In the genomic region with DNA sequence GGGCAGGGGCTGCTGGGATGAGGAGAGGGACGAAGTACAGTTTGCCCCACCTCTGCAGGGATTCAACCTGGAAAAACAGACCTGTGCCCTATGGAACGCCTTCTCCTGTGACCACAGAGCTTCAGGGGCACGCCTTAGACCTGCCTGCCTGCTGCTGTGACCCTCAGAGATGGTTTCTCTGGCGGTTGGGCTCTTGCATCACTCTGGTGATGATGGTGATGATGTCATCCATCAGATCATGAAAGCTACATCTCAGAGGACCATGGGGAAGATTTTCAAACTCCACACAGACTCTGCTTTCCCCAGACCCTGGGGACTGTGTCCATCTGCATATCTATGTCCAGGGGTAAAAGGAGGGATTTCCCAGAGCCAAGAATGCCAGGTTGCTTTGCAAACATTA, we compare ENCODE assay signal across 22 mouse cellular contexts.
DNase-seq lines count a peak whose midpoint lies in the region; ATAC-seq and TF ChIP-seq lines count a peak whose summit lies in the region.
"Had no signal": no experiment of that assay in that cellular context is flagged by ENCODE, and none has a peak within 500 bp of the region (broad histone marks: within the 10 kb centered on the region; RNA-seq: fewer than 3 reads in every experiment).

No protein-coding gene starts in this region.

- no peak for TF ChIP-seq CTCF in gastrocnemius, adult 2 months (IDR thresholded peaks at IDR 0.05)

- H3K4me2 ChIP-seq in heart, embryonic 13.5 days: no peak overlapping the region
- H3K4me2 ChIP-seq in forebrain, embryonic 12.5 days: no peak overlapping the region
- H3K4me2 ChIP-seq: heart, embryonic 12.5 days; hindbrain, embryonic 12.5 days; hindbrain, embryonic 15.5 days had no signal

- no peak overlapping the region for H3K4me3 ChIP-seq in gastrocnemius, adult 2 months
- H3K4me3 ChIP-seq in heart, embryonic 13.5 days: no peak overlapping the region
- H3K4me3 ChIP-seq in forebrain, embryonic 12.5 days (replicated peaks): no peak overlapping the region
- H3K4me3 ChIP-seq: forebrain, embryonic 10.5 days; heart, embryonic 12.5 days; hindbrain, embryonic 12.5 days; hindbrain, embryonic 15.5 days had no signal

- no peaks in the 10 kb centered on the region for H3K27me3 ChIP-seq in heart, embryonic 13.5 days (replicated peaks)
- H3K27me3 ChIP-seq in forebrain, embryonic 12.5 days: no peaks in the 10 kb centered on the region
- H3K27me3 ChIP-seq: heart, embryonic 12.5 days; hindbrain, embryonic 12.5 days; hindbrain, embryonic 15.5 days had no signal

- peaks cover 18% of the 10 kb centered on the region for H3K36me3 ChIP-seq in heart, embryonic 13.5 days
- H3K36me3 ChIP-seq in forebrain, embryonic 12.5 days (replicated peaks): peaks cover 7% of the 10 kb centered on the region

- no peaks in the 10 kb centered on the region for H3K9me3 ChIP-seq in heart, embryonic 13.5 days
- no peaks in the 10 kb centered on the region for H3K9me3 ChIP-seq in forebrain, embryonic 12.5 days
- H3K9me3 ChIP-seq: forebrain, embryonic 10.5 days; heart, embryonic 12.5 days; hindbrain, embryonic 12.5 days; hindbrain, embryonic 15.5 days had no signal

- peak overlapping the region; percentile 6; the same call in 1 of the 2 replicates for H3K27ac ChIP-seq in gastrocnemius, adult 2 months
- no peak overlapping the region for H3K27ac ChIP-seq in heart, embryonic 13.5 days (replicated peaks)
- H3K27ac ChIP-seq in forebrain, embryonic 12.5 days: no peak overlapping the region
- H3K27ac ChIP-seq: forebrain, embryonic 10.5 days; hindbrain, embryonic 12.5 days; hindbrain, embryonic 15.5 days had no signal

- no peak for DNase-seq in gastrocnemius, adult 2 months
- no peak for DNase-seq in gastrocnemius, postnatal 10 days
- DNase-seq in heart, adult 18-20 months: no peak
- peak; percentile 24 for DNase-seq in NIH3T3 (ENCODE audit: low read depth)
- DNase-seq in thymus, postnatal 4 days: no peak
- DNase-seq: adrenal gland, adult 2 months; adrenal gland, postnatal 14 days; cerebellum, adult 8-10 months; cerebellum, postnatal 10 days; cerebellum, postnatal 36 days; embryo, embryonic 11 days; forebrain, postnatal 0 days; gastrocnemius, postnatal 36 days; heart, adult 11 months; kidney, adult 2 months had no signal

- peak overlapping the region; percentile 8; the same call in 1 of the 2 replicates for H3K9ac ChIP-seq in heart, embryonic 13.5 days
- no peak overlapping the region for H3K9ac ChIP-seq in forebrain, embryonic 12.5 days
- H3K9ac ChIP-seq: forebrain, postnatal 0 days; heart, embryonic 12.5 days; hindbrain, embryonic 12.5 days; hindbrain, embryonic 15.5 days had no signal

- 71% methylated on average over 4 of the region's 4 CpGs for WGBS in heart, embryonic 13.5 days
- 89% methylated on average over 4 of the region's 4 CpGs for WGBS in forebrain, embryonic 12.5 days

- peaks cover 61% of the 10 kb centered on the region for H3K4me1 ChIP-seq in heart, embryonic 13.5 days
- peaks cover 7% of the 10 kb centered on the region; the same call in 1 of the 2 replicates for H3K4me1 ChIP-seq in forebrain, embryonic 12.5 days

- intact Hi-C loops in gastrocnemius, adult 2 months (cut with DNase I): loop anchor here (5.0 kb wide), 2 partner anchors 388 to 878 kb away; no protein-coding TSS in a partner anchor

- no peak for ATAC-seq in heart, embryonic 13.5 days (ENCODE audit: extremely low read depth, insufficient number of reproducible peaks, low FRiP score, low TSS enrichment)
- ATAC-seq in forebrain, embryonic 12.5 days (ENCODE audit: low FRiP score): no peak
- ATAC-seq: forebrain, embryonic 14.5 days had no signal
